Mouse (Mus musculus) neural tube, embryonic 14.5 days (tissue): ENCODE results near the gene Gm20388. TPM values are rescaled to one million over a fixed set of nuclear protein-coding genes. Genes with fewer than 3 reads are reported as not detected.

Experiments
- ATAC-seq: fragments of 200-750 bp; cut with Nextera tagmentation; 2 replicates; pipeline ENCODE4 v1.8.0; 2017; ENCODE audit warnings: low read depth, mild to moderate bottlenecking, moderate TSS enrichment, moderate library complexity
- H3K27ac ChIP-seq: fragments of 300-500 bp; sonication (generic); 2 replicates; pipeline ENCODE4 v1.5.1; 2014; ENCODE audit warnings: low read depth, mild to moderate bottlenecking, control low read depth, low read length, moderate library complexity, mixed read lengths
- H3K27me3 ChIP-seq: fragments of 300-500 bp; sonication (generic); 2 replicates; pipeline ENCODE4 v1.6.1; 2014; ENCODE audit warnings: low read length; ENCODE audit not compliant: control insufficient read depth, insufficient read depth
- H3K36me3 ChIP-seq: fragments of 300-500 bp; sonication (generic); 2 replicates; pipeline ENCODE4 v1.6.1; 2014; ENCODE audit warnings: low read length, mixed read lengths; ENCODE audit not compliant: control insufficient read depth, insufficient read depth
- H3K4me1 ChIP-seq: fragments of 300-500 bp; sonication (generic); 2 replicates; pipeline ENCODE4 v1.6.1; 2014; ENCODE audit warnings: low read length; ENCODE audit not compliant: control insufficient read depth, insufficient read depth
- H3K4me2 ChIP-seq: fragments of 300-500 bp; sonication (generic); 2 replicates; pipeline ENCODE4 v1.6.1; 2014; ENCODE audit warnings: mild to moderate bottlenecking, low read depth, low read length, control low read depth
- H3K4me3 ChIP-seq: fragments of 300-500 bp; sonication (generic); 2 replicates; pipeline ENCODE4 v1.5.1; 2014; ENCODE audit warnings: low read depth, low read length, control low read depth, mixed read lengths
- H3K9ac ChIP-seq: fragments of 300-500 bp; sonication (generic); replicated peaks from 2 replicates; pipeline ENCODE4 v1.6.1; 2014; ENCODE audit warnings: low read depth, mild to moderate bottlenecking, control low read depth, low read length, mixed read lengths
- H3K9me3 ChIP-seq: fragments of 300-500 bp; sonication (generic); 2 replicates; pipeline ENCODE4 v1.6.1; 2016; ENCODE audit warnings: low read length; ENCODE audit not compliant: control insufficient read depth
- WGBS: fragments of 180-500 bp; shearing (Covaris S2); extraction: QIAGEN DNeasy Blood & Tissue Kit; methylation state at CpG from one replicate; pipeline ENCODE4 v1.1.7; 2014; 5-methylcytosine and 5-hydroxymethylcytosine counted together
- polyA plus RNA-seq: library from polyadenylated mRNA; unstranded; fragments of >200 nt; fragmentation: Nextera tagmentation; extraction: Ambion mirVana; gene quantifications from 2 replicates; pipeline ENCODE4 v1.2.1, GENCODE M21; 2014

Gene Gm20388
- polyA plus RNA-seq, 1 experiment from 2014 or later, result 10.3 TPM

DNA sequence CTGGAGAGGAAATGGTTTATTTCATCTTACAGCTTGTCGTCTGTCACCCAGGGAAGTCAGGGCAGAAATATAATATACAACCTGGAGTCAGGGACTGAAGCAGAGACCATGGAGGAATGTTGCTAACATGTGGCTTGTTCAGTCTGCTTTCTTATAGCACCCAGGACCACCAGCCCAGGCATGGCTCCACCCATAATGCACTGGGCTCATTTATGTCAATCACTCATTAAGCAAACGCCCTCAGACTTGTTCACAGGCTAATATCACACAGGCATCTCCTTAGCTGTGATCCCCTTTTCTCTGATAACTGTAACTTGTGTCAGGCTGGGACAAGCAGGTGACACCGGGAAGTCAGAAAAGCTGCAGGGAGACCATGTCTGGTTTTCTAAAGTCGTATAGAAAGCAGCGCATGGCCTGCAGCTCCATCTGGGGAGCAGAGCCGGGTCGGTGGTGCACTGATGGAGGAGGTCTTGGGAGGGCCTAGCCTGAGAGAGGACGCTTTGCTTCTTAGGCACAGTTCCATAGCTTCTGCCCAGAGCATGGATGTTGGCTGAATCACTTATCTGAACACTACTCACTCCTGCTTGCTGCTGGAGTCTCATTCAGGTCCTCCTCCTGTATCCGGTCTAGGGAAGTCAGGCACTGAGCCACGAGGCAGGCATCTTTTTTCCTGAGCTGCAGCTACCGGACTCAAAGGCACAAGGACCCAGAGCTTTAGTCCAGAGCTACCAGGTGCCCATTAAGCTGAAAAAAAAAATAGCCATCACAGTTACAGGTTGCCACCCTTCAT lies 1252.5 kb downstream of the Gm20388 start:
- WGBS, result 78% methylated on average over 11 of the region's 11 CpGs
- H3K9ac ChIP-seq, result no peak overlapping the region
- no peak overlapping the region for H3K27ac ChIP-seq
- H3K36me3 ChIP-seq, result no peaks in the 10 kb centered on the region
- no peak overlapping the region for H3K4me3 ChIP-seq
- no peaks in the 10 kb centered on the region for H3K9me3 ChIP-seq
- no peak for ATAC-seq
- no peaks in the 10 kb centered on the region for H3K27me3 ChIP-seq
- peaks cover 3% of the 10 kb centered on the region; the same call in 1 of the 2 replicates for H3K4me1 ChIP-seq
- H3K4me2 ChIP-seq, result no peak overlapping the region

DNA sequence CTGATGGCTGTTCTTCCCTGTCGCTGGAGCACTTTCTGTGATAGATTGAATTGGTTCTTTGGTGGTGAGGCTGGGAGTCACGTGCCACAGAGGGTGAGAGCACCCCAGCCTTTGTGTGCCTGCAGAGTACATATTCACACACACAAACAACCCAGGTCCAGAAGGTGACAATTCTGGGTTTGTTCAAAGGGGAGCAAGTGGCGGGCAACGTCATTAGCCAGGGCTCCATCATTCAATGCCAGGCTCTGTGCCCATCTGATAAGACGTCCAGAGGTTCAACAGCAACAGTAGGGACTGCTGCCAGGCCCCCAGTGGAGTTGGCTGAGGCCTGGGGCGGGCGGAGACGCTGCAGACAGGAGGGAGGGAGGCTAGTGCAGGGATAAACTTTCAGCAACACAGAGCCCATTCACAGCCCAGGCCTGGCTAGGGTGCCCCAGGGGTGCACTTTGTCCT lies 1253.4 kb downstream of the Gm20388 start:
- Histone ChIP-seq H3K9ac (no peak overlapping the region), H3K9me3 (no peaks in the 10 kb centered on the region), H3K27ac (no peak overlapping the region), H3K27me3 (no peaks in the 10 kb centered on the region), H3K4me3 (no peak overlapping the region), H3K36me3 (no peaks in the 10 kb centered on the region), H3K4me1 (peaks cover 3% of the 10 kb centered on the region; the same call in 1 of the 2 replicates), H3K4me2 (no peak overlapping the region)
- no peak for ATAC-seq
- WGBS, result 58% methylated on average over 8 of the region's 8 CpGs

DNA sequence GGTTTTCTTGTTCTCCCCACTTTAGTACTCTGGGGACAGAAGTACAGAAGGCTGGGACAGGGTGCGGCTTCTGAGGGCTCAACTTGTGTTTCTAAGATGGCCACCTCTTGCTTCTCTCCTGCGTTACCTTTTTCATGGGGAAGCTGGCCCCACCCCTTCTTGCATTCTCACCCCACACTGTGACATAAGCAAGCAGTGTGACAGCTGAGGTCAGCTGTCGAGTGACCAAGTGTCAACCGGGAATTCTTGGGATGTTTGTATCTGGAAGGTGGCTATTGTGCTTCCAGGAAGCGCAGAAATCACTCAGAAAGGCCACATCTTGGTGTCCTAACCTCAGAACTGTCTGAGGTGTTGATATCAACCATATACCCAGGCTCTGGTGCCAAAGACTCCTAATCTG lies 1257.4 kb downstream of the Gm20388 start:
- no peak overlapping the region for H3K4me3 ChIP-seq
- H3K27me3 ChIP-seq, result no peaks in the 10 kb centered on the region
- H3K36me3 ChIP-seq, result no peaks in the 10 kb centered on the region
- H3K9ac ChIP-seq, result no peak overlapping the region
- no peak overlapping the region for H3K4me2 ChIP-seq
- no peaks in the 10 kb centered on the region for H3K9me3 ChIP-seq
- WGBS, result 77% methylated on average over 5 of the region's 5 CpGs
- peaks cover 3% of the 10 kb centered on the region; the same call in 1 of the 2 replicates for H3K4me1 ChIP-seq
- no peak overlapping the region for H3K27ac ChIP-seq
- ATAC-seq, result no peak

DNA sequence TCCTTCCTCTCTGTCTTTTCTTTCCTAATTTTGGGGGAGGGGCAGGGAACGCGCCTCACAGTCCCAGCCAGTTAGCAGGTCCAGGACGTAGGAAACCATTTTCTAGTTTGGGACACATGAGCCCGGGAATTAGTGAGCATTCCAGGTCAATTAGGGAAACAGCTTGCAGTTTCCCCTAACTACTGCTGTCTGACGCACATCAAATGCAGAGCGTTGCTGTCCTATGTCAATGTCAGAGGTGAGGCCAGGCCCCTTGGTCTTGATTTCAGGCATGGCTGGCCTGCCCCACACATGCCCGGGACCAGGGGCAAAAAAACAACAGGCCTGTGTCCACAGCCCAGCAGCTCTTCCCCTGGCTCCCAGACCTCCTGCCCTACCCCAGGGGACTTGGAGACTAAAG lies 1259.5 kb downstream of the Gm20388 start:
- no peaks in the 10 kb centered on the region for H3K9me3 ChIP-seq
- no peak overlapping the region for H3K4me3 ChIP-seq
- no peak overlapping the region for H3K4me2 ChIP-seq
- ATAC-seq, result no peak
- H3K36me3 ChIP-seq, result no peaks in the 10 kb centered on the region
- H3K27me3 ChIP-seq, result no peaks in the 10 kb centered on the region
- H3K4me1 ChIP-seq, result no peaks in the 10 kb centered on the region
- H3K27ac ChIP-seq, result no peak overlapping the region
- H3K9ac ChIP-seq, result no peak overlapping the region
- WGBS, result 52% methylated on average over 7 of the region's 7 CpGs

DNA sequence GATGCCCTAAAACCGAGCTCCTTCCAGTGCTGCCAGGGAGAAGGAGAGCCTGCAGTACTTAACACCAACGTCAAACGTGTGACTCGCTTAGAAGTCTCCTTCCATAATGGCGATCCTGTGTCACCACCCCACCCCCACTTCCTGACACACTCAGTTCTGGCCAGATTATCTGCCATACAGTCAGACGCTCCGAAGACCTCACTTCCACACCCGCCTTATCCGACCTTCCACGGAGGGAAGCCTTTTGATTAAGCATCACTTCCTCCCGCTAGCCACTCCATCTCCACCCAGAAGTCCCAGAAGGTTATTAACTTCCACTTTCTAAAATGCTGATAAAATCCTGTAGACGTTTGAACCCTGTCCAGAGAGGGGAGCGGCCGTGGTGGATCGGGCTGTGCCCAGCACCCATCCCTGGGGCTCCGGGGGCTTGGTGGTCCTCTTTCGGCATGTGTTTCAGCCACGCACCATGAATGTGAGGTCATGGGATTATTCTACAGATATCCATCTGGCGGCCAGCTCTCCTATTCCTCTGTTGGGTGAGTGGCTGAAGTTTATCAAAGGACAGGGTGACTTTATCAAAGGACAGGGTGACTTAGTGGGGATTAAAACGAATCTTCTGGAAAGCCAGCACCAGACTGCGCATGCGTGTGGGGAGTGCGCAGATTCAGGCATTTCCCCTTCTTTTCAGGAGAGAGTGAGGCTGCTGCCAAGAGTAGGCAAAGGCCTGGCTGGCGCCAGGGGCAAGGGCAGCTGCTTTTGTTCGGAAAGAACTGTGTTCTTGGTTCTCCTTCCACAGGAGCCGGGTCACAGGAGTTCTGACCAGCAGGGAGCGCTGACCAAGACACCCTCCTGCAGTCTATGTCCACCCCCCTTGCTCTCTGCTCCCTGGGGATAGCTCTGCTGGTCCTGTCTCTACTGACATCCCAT lies 1260.2 kb downstream of the Gm20388 start:
- Histone ChIP-seq H3K4me1 (no peaks in the 10 kb centered on the region), H3K4me3 (no peak overlapping the region), H3K27ac (no peak overlapping the region), H3K9ac (no peak overlapping the region), H3K27me3 (no peaks in the 10 kb centered on the region), H3K4me2 (no peak overlapping the region), H3K36me3 (no peaks in the 10 kb centered on the region), H3K9me3 (no peaks in the 10 kb centered on the region)
- 72% methylated on average over 27 of the region's 27 CpGs for WGBS
- no peak for ATAC-seq

DNA sequence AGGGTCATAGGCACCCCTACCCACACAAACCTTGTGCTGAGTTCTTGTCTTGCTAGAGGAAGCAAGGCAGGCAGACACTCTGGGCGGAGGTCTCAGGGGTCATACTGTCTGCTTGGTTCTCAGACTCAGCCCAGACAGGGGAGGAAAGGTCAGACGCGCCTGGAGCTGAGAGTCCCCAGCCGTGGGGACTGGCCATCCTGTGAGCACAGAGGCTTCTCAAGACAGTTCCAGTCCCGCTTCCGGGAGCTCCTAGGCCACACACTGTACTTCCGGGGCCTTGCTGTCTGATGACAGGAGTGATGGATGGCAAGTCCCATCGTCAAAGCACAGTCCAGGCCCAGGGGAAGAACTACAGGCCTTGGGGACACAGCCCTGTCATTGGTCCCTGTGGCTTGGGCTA lies 1261.9 kb downstream of the Gm20388 start:
- H3K27me3 ChIP-seq, result no peaks in the 10 kb centered on the region
- no peak overlapping the region for H3K4me3 ChIP-seq
- H3K4me2 ChIP-seq, result no peak overlapping the region
- no peaks in the 10 kb centered on the region for H3K36me3 ChIP-seq
- H3K9ac ChIP-seq, result no peak overlapping the region
- no peak overlapping the region for H3K27ac ChIP-seq
- H3K9me3 ChIP-seq, result no peaks in the 10 kb centered on the region
- ATAC-seq, result no peak
- WGBS, result 81% methylated on average over 8 of the region's 8 CpGs
- no peaks in the 10 kb centered on the region for H3K4me1 ChIP-seq

DNA sequence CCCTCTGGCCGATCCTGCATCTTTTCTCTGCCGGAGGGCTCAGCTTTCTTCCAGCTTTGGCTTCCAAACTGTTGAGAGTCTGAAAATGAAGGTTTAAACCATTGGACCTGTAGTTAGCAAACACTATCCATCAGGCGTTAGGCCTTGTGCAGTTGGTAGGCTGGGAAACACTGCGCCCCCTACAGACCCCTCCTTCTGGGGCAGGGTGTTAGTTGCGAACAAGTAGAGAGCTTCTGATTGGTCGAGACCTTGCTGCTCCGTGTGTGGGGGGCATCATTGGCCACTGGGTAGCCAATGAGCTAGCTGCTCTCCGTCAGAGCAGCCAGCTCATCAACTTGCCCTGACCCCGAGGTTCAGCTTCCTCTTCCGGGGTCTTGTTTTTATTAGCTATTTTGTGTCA lies 1263.5 kb downstream of the Gm20388 start:
- Histone ChIP-seq H3K27ac (no peak overlapping the region), H3K4me3 (no peak overlapping the region), H3K4me1 (no peaks in the 10 kb centered on the region), H3K9me3 (no peaks in the 10 kb centered on the region), H3K4me2 (no peak overlapping the region), H3K27me3 (no peaks in the 10 kb centered on the region), H3K9ac (no peak overlapping the region), H3K36me3 (no peaks in the 10 kb centered on the region)
- WGBS, result 64% methylated on average over 10 of the region's 10 CpGs
- no peak for ATAC-seq

DNA sequence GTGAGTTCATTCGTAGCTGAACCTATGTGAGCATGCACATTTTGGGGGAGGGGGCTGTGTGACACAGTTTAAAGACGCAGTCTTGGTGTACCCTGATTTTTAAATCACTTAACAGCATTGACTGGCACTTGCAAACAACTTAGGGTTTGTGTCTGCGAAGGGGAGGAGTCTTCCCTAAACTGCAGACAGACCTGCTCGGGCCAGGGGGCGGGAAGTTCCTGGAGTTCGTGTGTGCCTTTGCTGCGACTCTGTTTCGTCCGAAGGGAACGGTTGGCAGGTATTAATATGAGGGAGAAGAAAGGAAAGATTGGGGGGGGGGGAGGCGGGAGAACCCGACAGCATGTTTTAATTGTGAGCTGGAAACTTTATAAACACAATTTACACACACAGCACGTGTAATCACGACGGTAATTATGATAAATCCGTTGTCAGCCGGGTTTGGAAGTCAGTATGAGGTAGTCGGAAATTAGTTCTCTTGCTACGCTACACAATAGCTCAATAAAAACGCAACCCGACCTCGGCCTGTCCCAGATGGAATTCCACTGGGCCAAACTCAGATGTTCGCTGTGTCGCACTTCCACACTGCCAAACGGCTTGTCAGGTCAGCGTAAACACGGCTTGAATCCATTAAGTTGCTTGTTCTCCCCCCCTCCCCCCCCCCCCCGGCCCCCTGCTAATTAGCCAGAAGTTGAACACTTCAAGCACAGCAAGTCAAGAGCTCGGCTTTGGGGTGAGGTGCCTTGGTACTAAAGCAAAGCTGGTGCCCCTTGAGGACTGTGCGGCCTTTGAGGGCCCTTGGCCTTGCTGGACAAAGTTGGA lies 1264.3 kb downstream of the Gm20388 start:
- H3K4me2 ChIP-seq, result no peak overlapping the region
- H3K27me3 ChIP-seq, result no peaks in the 10 kb centered on the region
- no peak overlapping the region for H3K4me3 ChIP-seq
- no peak overlapping the region for H3K27ac ChIP-seq
- no peaks in the 10 kb centered on the region for H3K4me1 ChIP-seq
- no peaks in the 10 kb centered on the region for H3K9me3 ChIP-seq
- no peak for ATAC-seq
- no peaks in the 10 kb centered on the region for H3K36me3 ChIP-seq
- no peak overlapping the region for H3K9ac ChIP-seq
- WGBS, result 34% methylated on average over 29 of the region's 30 CpGs
